Mouse (Mus musculus) cerebellum, adult 2 months (tissue): ENCODE measurements around the gene Irx1.

Experiments
- CTCF ChIP-seq: fragments of 200-500 bp; IDR thresholded peaks from 2 replicates; pipeline ENCODE4 v1.5.1; 2011; ENCODE audit warnings: low read depth, mild to moderate bottlenecking, control low read depth, low read length, moderate library complexity, borderline replicate concordance; ENCODE audit not compliant: insufficient read depth
- POLR2A ChIP-seq: fragments of 200-500 bp; IDR thresholded peaks from 2 replicates; pipeline ENCODE4 v1.6.1; 2011; ENCODE audit warnings: low read length, control low read depth, borderline replicate concordance; ENCODE audit not compliant: insufficient read depth

GRCm38 (mm10) chr13:71975753-71976152 is 12.2 kb upstream of the Irx1 start:
- TF ChIP-seq CTCF (no peak), POLR2A (no peak)
